7 mouse cellular contexts compared by ENCODE assay signal in the genomic region with DNA sequence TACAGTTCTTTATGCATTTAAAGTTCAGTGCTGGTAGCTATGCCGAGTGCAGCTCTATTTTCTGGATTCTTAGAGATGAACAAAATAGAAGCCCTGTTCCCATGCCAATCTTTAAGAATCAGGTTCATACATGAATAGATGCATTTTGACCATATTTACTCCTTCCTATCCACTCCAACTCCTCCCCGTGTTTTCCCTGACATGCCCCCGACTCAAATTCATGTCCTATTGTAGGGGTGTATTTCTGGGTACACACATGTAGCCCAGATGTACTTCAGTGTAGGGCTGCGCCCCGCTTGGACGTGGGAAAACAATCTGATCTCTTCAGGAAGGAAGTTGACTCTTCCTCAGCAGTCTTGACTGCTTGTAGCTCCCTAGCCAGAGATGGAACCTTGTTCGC. TPM values are rescaled to one million over a fixed set of nuclear protein-coding genes. Genes with fewer than 3 reads are reported as not detected.
DNase-seq lines count a peak whose midpoint lies in the region; ATAC-seq lines count a peak whose summit lies in the region.

No protein-coding gene starts in this region.

- peaks cover 7% of the 10 kb centered on the region for H3K4me1 ChIP-seq in brown adipose tissue, adult 24 weeks (ENCODE audit: control insufficient read depth, insufficient read depth, insufficient read length, low read length)
- peaks cover 28% of the 10 kb centered on the region for H3K4me1 ChIP-seq in forebrain, embryonic 15.5 days
- H3K4me1 ChIP-seq in kidney, embryonic 16.5 days (ENCODE audit: insufficient read depth, low read length): peaks cover 11% of the 10 kb centered on the region; the same call in 1 of the 2 replicates
- H3K4me1 ChIP-seq in midbrain, embryonic 11.5 days (ENCODE audit: control insufficient read depth, insufficient read depth, low read length): peaks cover 7% of the 10 kb centered on the region

- peak overlapping the region; percentile 84 for H3K27ac ChIP-seq in brown adipose tissue, adult 24 weeks (replicated peaks; ENCODE audit: low read depth, low read length)
- H3K27ac ChIP-seq in forebrain, embryonic 15.5 days (replicated peaks): peak overlapping the region; percentile 99
- peak overlapping the region; percentile 100 for H3K27ac ChIP-seq in kidney, embryonic 16.5 days (ENCODE audit: low read length)
- H3K27ac ChIP-seq in midbrain, embryonic 11.5 days (ENCODE audit: low read depth, low read length): peak overlapping the region; percentile 100

- ATAC-seq in forebrain, embryonic 15.5 days (replicated peaks): peak; percentile 37
- peak; percentile 39 for ATAC-seq in kidney, embryonic 16.5 days (ENCODE audit: low FRiP score, low TSS enrichment)
- ATAC-seq in midbrain, embryonic 11.5 days (ENCODE audit: low FRiP score): peak; percentile 38

- H3K9me3 ChIP-seq in forebrain, embryonic 15.5 days: no peaks in the 10 kb centered on the region
- H3K9me3 ChIP-seq in kidney, embryonic 16.5 days (ENCODE audit: low read length): no peaks in the 10 kb centered on the region
- H3K9me3 ChIP-seq in midbrain, embryonic 11.5 days (ENCODE audit: control insufficient read depth, low read length): no peaks in the 10 kb centered on the region

- peak overlapping the region; percentile 69 for H3K4me3 ChIP-seq in brown adipose tissue, adult 24 weeks (ENCODE audit: insufficient read depth, low read depth, low read length)
- H3K4me3 ChIP-seq in forebrain, embryonic 15.5 days: peak overlapping the region; percentile 81
- peak overlapping the region; percentile 92 for H3K4me3 ChIP-seq in kidney, embryonic 16.5 days (ENCODE audit: low read length)
- H3K4me3 ChIP-seq in midbrain, embryonic 11.5 days (ENCODE audit: low read depth, low read length): peak overlapping the region; percentile 96

- H3K27me3 ChIP-seq in forebrain, embryonic 15.5 days: no peaks in the 10 kb centered on the region
- no peaks in the 10 kb centered on the region for H3K27me3 ChIP-seq in kidney, embryonic 16.5 days (ENCODE audit: insufficient read depth, low read length)
- H3K27me3 ChIP-seq in midbrain, embryonic 11.5 days (ENCODE audit: control insufficient read depth, insufficient read depth, low read length): no peaks in the 10 kb centered on the region

- peak overlapping the region; percentile 90 for H3K9ac ChIP-seq in forebrain, embryonic 15.5 days (replicated peaks)
- H3K9ac ChIP-seq in kidney, embryonic 16.5 days (replicated peaks; ENCODE audit: low read length): peak overlapping the region; percentile 65
- peak overlapping the region; percentile 80 for H3K9ac ChIP-seq in midbrain, embryonic 11.5 days (ENCODE audit: low read length)

- H3K36me3 ChIP-seq in forebrain, embryonic 15.5 days: no peaks in the 10 kb centered on the region
- H3K36me3 ChIP-seq in kidney, embryonic 16.5 days (ENCODE audit: insufficient read depth, low read length): no peaks in the 10 kb centered on the region
- no peaks in the 10 kb centered on the region for H3K36me3 ChIP-seq in midbrain, embryonic 11.5 days (ENCODE audit: control insufficient read depth, insufficient read depth, low read length)

- H3K4me2 ChIP-seq in forebrain, embryonic 15.5 days (replicated peaks): peak overlapping the region; percentile 58
- H3K4me2 ChIP-seq in kidney, embryonic 16.5 days (replicated peaks; ENCODE audit: low read depth, low read length): peak overlapping the region; percentile 73
- H3K4me2 ChIP-seq in midbrain, embryonic 11.5 days: peak overlapping the region; percentile 71

- WGBS in forebrain, embryonic 15.5 days: 20% methylated on average over 7 of the region's 7 CpGs
- 16% methylated on average over 7 of the region's 7 CpGs for WGBS in kidney, embryonic 16.5 days
- WGBS in midbrain, embryonic 11.5 days: 21% methylated on average over 7 of the region's 7 CpGs

- peak; percentile 6 for DNase-seq in ovary, postnatal 36 days (ENCODE audit: low spot score)
- DNase-seq in ovary, postnatal 14 days (ENCODE audit: low spot score): no peak
- DNase-seq in midbrain, embryonic 11.5 days (ENCODE audit: low spot score, missing footprints): peak; percentile 92
- DNase-seq in right cerebral cortex, postnatal 25 days: no peak

RNA-seq across cellular contexts. Expression of a gene that starts 0.5 kb away (rescaled TPM):
- polyA plus RNA-seq in brown adipose tissue, adult 24 weeks (2012; ENCODE audit: insufficient read depth, insufficient read length, missing spikeins): 9.7 and 15.1 TPM in 2 replicates
- polyA plus RNA-seq in forebrain, embryonic 15.5 days (2015; fragmentation: Nextera tagmentation; extraction: Ambion mirVana): 67.9 and 68.2 TPM in 2 replicates
- polyA plus RNA-seq in kidney, embryonic 16.5 days (2015; fragmentation: Nextera tagmentation; extraction: Ambion mirVana): 43.9 and 48.9 TPM in 2 replicates
- polyA plus RNA-seq in midbrain, embryonic 11.5 days (2014; fragmentation: Nextera tagmentation; extraction: Ambion mirVana): 76.0 and 77.6 TPM in 2 replicates

Comparison
In these comparisons a context has a peak if more than half of its experiments do, and no peak if none do; other contexts are left out.
1. DNase-seq: peak in ovary, postnatal 36 days (single experiment) and midbrain, embryonic 11.5 days (single experiment); none in ovary, postnatal 14 days (single experiment) and right cerebral cortex, postnatal 25 days (single experiment).
2. Peak in every context shown above with its lines, with median percentiles within 50 percentile points of each other: H3K27ac ChIP-seq, H3K4me3 ChIP-seq, ATAC-seq, H3K4me2 ChIP-seq and H3K9ac ChIP-seq.